Mouse (Mus musculus) T-helper 2 cell (primary cell): ENCODE results near the gene Ntm.

Experiments
- in situ Hi-C: fragments of 300-600 bp; cut with MboI, MseI; formaldehyde crosslinking; loops from one replicate; pipeline ENCODE4 v1.15.1; 2025; ENCODE audit warnings: high pct_unique_total_duplicates

The Ntm gene

GRCm38 (mm10) chr9:29412181-29412771 lies 550.7 kb downstream of the Ntm start:
- in situ Hi-C loops = loop anchor here (25.0 kb wide), 1 partner anchor 1150 kb away; no protein-coding TSS in a partner anchor

GRCm38 (mm10) chr9:29411408-29412180 lies 551.3 kb downstream of the Ntm start:
- in situ Hi-C loops = loop anchor here (25.0 kb wide), 1 partner anchor 1149 kb away; no protein-coding TSS in a partner anchor

GRCm38 (mm10) chr9:29410728-29411407 lies 552.1 kb downstream of the Ntm start:
- in situ Hi-C loops = loop anchor here (25.0 kb wide), 1 partner anchor 1149 kb away; no protein-coding TSS in a partner anchor

GRCm38 (mm10) chr9:29410284-29410683 lies 552.7 kb downstream of the Ntm start:
- in situ Hi-C loops = loop anchor here (25.0 kb wide), 1 partner anchor 1148 kb away; no protein-coding TSS in a partner anchor

GRCm38 (mm10) chr9:29409216-29409907 lies 553.6 kb downstream of the Ntm start:
- in situ Hi-C loops = loop anchor here (25.0 kb wide), 1 partner anchor 1147 kb away; no protein-coding TSS in a partner anchor

GRCm38 (mm10) chr9:29407954-29408353 lies 555.0 kb downstream of the Ntm start:
- in situ Hi-C loops = loop anchor here (25.0 kb wide), 1 partner anchor 1146 kb away; no protein-coding TSS in a partner anchor

- in situ Hi-C loops = loop anchor here (25.0 kb wide), 1 partner anchor 1145 kb away; no protein-coding TSS in a partner anchor
Observed at GRCm38 (mm10) chr9:29406973-29407372, 556.0 kb downstream of the Ntm start.

- in situ Hi-C loops = loop anchor here (25.0 kb wide), 1 partner anchor 1144 kb away; no protein-coding TSS in a partner anchor
Observed at GRCm38 (mm10) chr9:29406046-29406445, 556.9 kb downstream of the Ntm start.

GRCm38 (mm10) chr9:29400151-29400550 lies 562.8 kb downstream of the Ntm start:
- in situ Hi-C loops = loop anchor here (25.0 kb wide), 1 partner anchor 1138 kb away; no protein-coding TSS in a partner anchor

- in situ Hi-C loops = no loop called here
Observed at GRCm38 (mm10) chr9:29396101-29396500, 566.8 kb downstream of the Ntm start.

GRCm38 (mm10) chr9:29393136-29393535 lies 569.8 kb downstream of the Ntm start:
- in situ Hi-C loops = no loop called here

- in situ Hi-C loops = no loop called here
Observed at GRCm38 (mm10) chr9:29390796-29391517, 572.0 kb downstream of the Ntm start.

- in situ Hi-C loops = no loop called here
Observed at GRCm38 (mm10) chr9:29389224-29389623, 573.7 kb downstream of the Ntm start.

- in situ Hi-C loops = no loop called here
Observed at GRCm38 (mm10) chr9:29387136-29387535, 575.8 kb downstream of the Ntm start.

- in situ Hi-C loops = no loop called here
Observed at GRCm38 (mm10) chr9:29377172-29378002, 585.6 kb downstream of the Ntm start.

GRCm38 (mm10) chr9:29371341-29371740 lies 591.6 kb downstream of the Ntm start:
- in situ Hi-C loops = no loop called here

- in situ Hi-C loops = no loop called here
Observed at GRCm38 (mm10) chr9:29369621-29370020, 593.3 kb downstream of the Ntm start.

GRCm38 (mm10) chr9:29368291-29368690 lies 594.6 kb downstream of the Ntm start:
- in situ Hi-C loops = no loop called here

GRCm38 (mm10) chr9:29357796-29358195 lies 605.1 kb downstream of the Ntm start:
- in situ Hi-C loops = no loop called here

GRCm38 (mm10) chr9:29342303-29342702 lies 620.6 kb downstream of the Ntm start:
- in situ Hi-C loops = no loop called here
